Mouse (Mus musculus) megakaryocyte, embryonic 14.5 days (primary cell): ENCODE data around the gene Ccdc71l. TPM values are rescaled to one million over a fixed set of nuclear protein-coding genes. Genes with fewer than 3 reads are reported as not detected.

Experiments
- H3K27me3 ChIP-seq: replicated peaks from 2 replicates; pipeline ENCODE3; 2012; ENCODE audit warnings: inconsistent platforms
- H3K36me3 ChIP-seq: replicated peaks from 2 replicates; pipeline ENCODE3; 2012; ENCODE audit warnings: low read length, inconsistent platforms, mixed read lengths
- H3K4me1 ChIP-seq: 2 replicates; pipeline ENCODE4 v1.6.1; 2012; ENCODE audit warnings: inconsistent platforms
- H3K4me3 ChIP-seq: replicated peaks from 2 replicates; pipeline ENCODE3; 2012; ENCODE audit warnings: moderate library complexity, mild to moderate bottlenecking, inconsistent platforms
- H3K9me3 ChIP-seq: 2 replicates; pipeline ENCODE4 v1.6.1; 2012; ENCODE audit warnings: inconsistent platforms
- FLI1 ChIP-seq: IDR thresholded peaks from 2 replicates; pipeline ENCODE4 v1.6.1; 2012; ENCODE audit warnings: low read length, inconsistent platforms, mixed read lengths
- GATA1 ChIP-seq: IDR thresholded peaks from 3 replicates; pipeline ENCODE4 v1.6.1; 2012; ENCODE audit warnings: mixed read lengths, low read length, inconsistent platforms, borderline replicate concordance
- polyA plus RNA-seq: library from polyadenylated mRNA; stranded (reverse); fragments of >175 nt; gene quantifications from 2 replicates; pipeline ENCODE4 v1.2.3, GENCODE M21; 2012; ENCODE audit warnings: low replicate concordance; ENCODE audit not compliant: insufficient read depth

Gene Ccdc71l
- polyA plus RNA-seq: 13.4 and 23.2 TPM in 2 replicates

DNA sequence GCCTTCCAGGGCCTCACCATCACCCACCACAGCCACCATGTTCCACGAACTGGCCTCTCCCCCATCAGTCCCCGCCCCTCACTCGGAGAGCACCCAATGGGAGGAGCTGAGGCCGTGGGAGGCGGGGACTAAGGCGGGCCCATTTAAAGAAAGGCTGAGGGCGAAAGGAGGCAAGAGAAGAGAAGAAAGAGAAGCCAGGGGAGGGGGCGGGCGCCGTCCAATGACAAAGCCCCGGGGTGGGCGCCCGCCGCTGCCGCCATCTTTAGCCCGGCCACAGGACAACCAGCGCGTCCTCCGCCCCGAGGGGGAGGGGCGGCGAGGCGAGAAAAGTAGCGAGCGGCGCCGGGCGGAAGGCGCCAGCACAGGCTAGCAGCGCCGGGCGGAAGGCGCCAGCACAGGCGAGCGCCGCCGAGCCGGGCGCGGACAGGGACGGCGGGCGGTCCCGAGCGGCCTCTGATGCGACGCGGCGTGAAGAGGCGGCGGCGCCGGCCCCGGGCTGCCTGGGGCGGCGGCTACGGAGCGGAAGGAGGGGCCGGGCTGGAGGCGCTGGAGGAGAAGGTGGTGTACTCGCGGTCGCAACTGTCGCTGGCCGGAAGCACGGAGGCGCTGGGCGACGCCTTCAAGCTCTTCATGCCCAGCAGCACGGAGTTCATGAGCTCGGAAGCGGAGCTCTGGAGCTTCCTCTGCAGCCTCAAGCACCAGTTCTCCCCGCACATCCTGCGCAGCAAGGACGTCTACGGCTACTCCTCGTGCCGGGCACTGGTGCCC lies at the start of gene Ccdc71l:
TSS of gene Ccdc71l (plus strand) at position 177 of the 768 bp plus-strand sequence.
- TF ChIP-seq GATA1 (no peak), FLI1 (no peak)
- peaks cover 5% of the 10 kb centered on the region for H3K36me3 ChIP-seq
- H3K4me1 ChIP-seq: peaks cover 28% of the 10 kb centered on the region
- no peaks in the 10 kb centered on the region for H3K27me3 ChIP-seq
- no peaks in the 10 kb centered on the region for H3K9me3 ChIP-seq
- H3K4me3 ChIP-seq: peak within 1 kb of the TSS; percentile 98

DNA sequence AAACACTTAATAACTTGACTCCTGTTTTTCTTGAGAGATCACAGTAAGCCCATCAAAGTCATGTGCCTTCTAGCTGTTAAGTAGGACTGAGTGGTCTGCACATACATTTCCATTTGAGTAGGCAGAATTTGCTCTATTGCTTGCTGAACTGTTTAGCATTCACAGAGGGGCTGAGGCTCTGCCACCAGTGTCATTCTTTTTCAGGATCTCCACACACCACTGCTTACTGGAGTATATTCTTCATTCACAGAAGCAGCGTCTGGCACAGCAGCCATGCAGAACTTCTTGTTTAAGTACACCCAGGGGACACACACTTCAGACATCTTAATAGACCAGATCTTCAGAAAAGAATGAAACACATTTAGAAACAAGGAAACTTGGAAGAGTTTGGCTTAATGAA lies 39.4 kb upstream of the Ccdc71l start:
- no peak overlapping the region for H3K4me3 ChIP-seq
- no peaks in the 10 kb centered on the region for H3K36me3 ChIP-seq
- no peaks in the 10 kb centered on the region; the same call in 1 of the 2 replicates for H3K9me3 ChIP-seq
- no peak for TF ChIP-seq GATA1
- H3K4me1 ChIP-seq: peaks cover 13% of the 10 kb centered on the region
- no peaks in the 10 kb centered on the region for H3K27me3 ChIP-seq

DNA sequence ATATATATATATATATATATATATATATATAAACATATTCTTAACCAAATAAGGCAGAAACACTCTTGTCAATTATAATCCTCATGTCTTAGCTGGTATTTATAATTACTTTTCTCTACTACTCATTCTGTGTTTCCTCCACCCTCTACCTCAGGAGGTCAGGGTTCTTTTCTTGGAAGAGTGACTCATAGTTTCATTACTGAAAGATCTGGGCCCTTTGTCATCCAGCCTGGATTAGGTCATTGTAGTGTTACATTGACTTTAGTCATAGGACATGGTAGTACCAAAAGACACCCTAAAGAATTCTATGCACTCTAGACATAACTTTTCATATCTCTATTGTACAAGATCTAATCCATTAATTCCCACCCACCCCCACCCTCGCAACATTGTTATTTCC lies 35.0 kb upstream of the Ccdc71l start:
- Histone ChIP-seq H3K27me3 (no peaks in the 10 kb centered on the region), H3K4me1 (peaks cover 8% of the 10 kb centered on the region), H3K4me3 (no peak overlapping the region), H3K9me3 (no peaks in the 10 kb centered on the region), H3K36me3 (no peaks in the 10 kb centered on the region)
- TF ChIP-seq FLI1: no peak
- no peak for TF ChIP-seq GATA1

DNA sequence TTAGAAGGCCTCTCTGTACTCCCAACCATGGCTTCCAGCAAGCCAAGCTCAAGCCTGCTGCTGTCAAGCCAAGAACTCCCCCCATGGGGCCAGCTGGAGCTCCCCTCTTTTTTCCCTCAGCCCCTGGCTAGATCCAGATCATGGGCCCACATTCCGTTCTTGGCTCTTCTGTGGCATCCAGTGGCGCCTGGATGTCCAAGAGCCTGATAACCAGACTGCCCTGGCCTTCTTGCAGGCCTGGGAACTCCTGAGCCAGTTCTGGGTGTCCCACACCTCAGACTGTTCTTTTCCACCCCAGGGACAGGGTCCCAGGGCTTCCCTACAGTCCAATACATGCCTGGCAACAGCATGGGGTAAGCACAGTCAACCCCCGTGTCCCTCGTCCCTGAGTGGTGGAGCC lies 32.4 kb upstream of the Ccdc71l start:
- TF ChIP-seq FLI1 (no peak), GATA1 (no peak)
- no peaks in the 10 kb centered on the region for H3K4me1 ChIP-seq
- no peaks in the 10 kb centered on the region for H3K36me3 ChIP-seq
- peaks cover 1% of the 10 kb centered on the region for H3K27me3 ChIP-seq
- no peak overlapping the region for H3K4me3 ChIP-seq
- no peaks in the 10 kb centered on the region for H3K9me3 ChIP-seq

DNA sequence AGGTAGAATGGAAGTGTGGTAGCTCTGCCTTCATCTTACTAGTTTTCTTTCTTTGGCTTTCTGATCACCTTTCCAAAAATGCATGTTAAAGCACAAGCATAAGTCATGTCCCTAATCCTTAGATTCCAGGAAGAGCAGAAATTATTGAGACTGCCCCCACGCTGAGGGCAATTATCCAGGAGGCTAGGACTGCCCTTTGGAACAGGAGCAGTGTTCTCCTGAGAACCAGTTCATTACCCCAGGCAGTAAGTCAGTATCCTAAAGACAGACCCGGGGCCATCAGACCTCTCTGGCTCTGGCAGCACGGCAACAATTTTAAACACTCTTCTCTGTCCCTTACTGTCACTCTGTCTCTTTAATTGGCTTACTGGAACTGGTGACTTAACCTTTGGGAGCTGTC lies 30.0 kb upstream of the Ccdc71l start:
- Histone ChIP-seq H3K27me3 (peaks cover 1% of the 10 kb centered on the region), H3K4me1 (no peaks in the 10 kb centered on the region), H3K36me3 (no peaks in the 10 kb centered on the region), H3K4me3 (no peak overlapping the region), H3K9me3 (no peaks in the 10 kb centered on the region)
- TF ChIP-seq GATA1 (no peak), FLI1 (no peak)

DNA sequence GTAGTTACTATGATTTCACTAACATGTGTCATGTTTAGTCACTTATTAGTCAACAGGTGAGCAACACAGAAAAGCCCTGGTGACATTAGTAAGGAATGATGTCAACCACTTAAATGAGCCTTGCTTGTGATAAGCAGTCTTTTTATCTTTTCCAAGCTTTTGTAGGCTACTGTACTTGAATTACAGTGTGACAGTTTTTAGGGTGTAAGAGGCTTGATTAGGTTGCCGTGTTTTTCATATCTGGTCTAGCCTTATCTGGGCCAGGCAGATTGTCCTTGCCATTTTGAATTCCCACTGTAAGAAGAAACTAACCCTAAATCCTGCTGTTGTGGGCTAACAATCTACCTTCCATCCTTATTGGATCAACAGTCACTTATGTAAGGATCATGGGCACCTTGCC lies 26.6 kb upstream of the Ccdc71l start:
- Histone ChIP-seq H3K4me1 (no peaks in the 10 kb centered on the region), H3K27me3 (peaks cover 1% of the 10 kb centered on the region), H3K9me3 (peaks cover 6% of the 10 kb centered on the region), H3K36me3 (no peaks in the 10 kb centered on the region), H3K4me3 (no peak overlapping the region)
- no peak for TF ChIP-seq FLI1
- TF ChIP-seq GATA1: no peak

DNA sequence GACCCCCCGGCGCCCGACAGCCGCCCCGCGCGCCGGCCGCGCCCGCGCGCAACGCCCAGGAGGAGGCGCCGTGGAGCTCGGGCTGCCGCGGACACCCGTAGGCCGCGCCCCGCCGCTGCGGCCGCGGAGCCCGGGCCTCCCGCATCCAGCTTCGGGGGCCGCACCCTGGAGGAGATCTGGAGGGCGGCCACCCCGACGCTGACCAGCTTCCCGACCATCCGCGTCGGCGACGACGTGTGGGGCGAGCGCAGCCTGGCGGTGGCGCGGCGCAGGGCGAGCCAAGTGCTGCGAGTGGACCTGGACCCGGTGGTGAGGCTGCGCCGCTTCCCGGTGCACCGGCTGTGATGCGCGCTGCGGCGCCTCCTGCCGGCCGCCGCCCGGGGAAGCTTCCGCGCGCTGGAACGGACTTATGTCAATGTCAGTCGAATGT lies 807 bp downstream of the Ccdc71l start:
- Histone ChIP-seq H3K4me1 (peaks cover 28% of the 10 kb centered on the region), H3K36me3 (peaks cover 5% of the 10 kb centered on the region), H3K27me3 (no peaks in the 10 kb centered on the region), H3K9me3 (no peaks in the 10 kb centered on the region), H3K4me3 (peak overlapping the region; percentile 98)
- no peak for TF ChIP-seq FLI1

DNA sequence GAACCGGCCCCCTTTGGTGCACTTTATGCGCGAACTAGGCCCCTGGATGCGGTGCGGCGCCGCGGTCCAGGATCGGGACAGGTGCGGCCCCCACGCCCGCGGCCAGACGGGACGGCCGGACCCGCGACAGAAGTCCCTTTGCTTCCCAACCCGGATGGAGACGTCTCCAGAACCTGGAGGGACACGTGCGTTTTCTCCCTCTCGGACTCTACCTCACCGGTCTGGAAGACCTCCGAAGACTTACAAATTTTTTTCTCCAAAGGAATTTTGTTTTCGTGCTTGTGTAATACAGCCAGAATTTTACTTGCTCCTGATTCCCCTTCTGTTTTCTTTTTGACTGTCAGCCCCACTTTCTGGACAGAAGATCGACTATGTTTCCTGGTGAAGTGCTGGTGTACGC lies 1.2 kb downstream of the Ccdc71l start:
- Histone ChIP-seq H3K36me3 (peaks cover 5% of the 10 kb centered on the region), H3K9me3 (no peaks in the 10 kb centered on the region), H3K4me3 (peak overlapping the region; percentile 98), H3K27me3 (no peaks in the 10 kb centered on the region), H3K4me1 (peaks cover 28% of the 10 kb centered on the region)
- no peak for TF ChIP-seq FLI1
- no peak for TF ChIP-seq GATA1

DNA sequence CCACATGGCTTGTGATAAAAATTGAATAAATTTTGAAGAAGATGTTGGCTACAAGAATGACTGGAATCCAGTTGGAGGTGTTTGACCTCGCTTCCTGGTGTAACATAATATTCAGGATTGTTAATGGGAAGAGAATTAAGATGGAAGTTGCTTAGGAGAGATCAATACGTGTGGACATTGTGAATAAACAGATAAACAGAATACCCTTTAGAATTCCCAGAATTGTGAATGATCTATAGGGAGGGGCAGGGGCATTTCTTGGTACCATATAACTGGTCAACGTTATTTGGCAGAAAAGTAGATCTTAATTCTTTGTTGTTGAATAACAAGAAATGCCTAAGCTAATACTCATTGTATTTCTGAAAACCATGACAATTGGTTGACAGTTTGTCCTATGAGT lies 2.0 kb downstream of the Ccdc71l start:
- H3K4me1 ChIP-seq: peaks cover 28% of the 10 kb centered on the region
- TF ChIP-seq FLI1: no peak
- TF ChIP-seq GATA1: no peak
- H3K4me3 ChIP-seq: peak overlapping the region; percentile 98
- H3K9me3 ChIP-seq: no peaks in the 10 kb centered on the region
- peaks cover 5% of the 10 kb centered on the region for H3K36me3 ChIP-seq
- H3K27me3 ChIP-seq: no peaks in the 10 kb centered on the region

DNA sequence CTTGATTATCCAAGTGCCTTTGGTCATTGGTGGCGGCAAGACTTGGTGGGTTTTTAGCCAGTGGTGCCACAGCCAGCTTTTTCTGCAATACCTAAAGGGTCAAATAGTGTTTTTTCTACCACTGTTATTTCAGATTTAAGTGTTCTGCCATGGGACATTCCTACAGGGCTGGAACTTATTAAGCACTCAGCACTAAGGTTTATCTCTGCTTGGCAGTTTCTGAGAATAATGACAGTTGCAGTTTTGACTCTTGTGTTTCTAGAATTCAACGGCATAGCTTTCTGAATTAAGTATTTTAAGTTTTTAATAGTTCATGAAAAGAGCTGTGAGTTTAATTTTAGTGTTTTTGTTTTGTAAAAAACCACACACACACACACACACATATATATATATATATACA lies 2.5 kb downstream of the Ccdc71l start:
- TF ChIP-seq FLI1: no peak
- TF ChIP-seq GATA1: no peak
- Histone ChIP-seq H3K36me3 (peaks cover 5% of the 10 kb centered on the region), H3K4me1 (peaks cover 28% of the 10 kb centered on the region), H3K9me3 (no peaks in the 10 kb centered on the region), H3K27me3 (no peaks in the 10 kb centered on the region), H3K4me3 (peak overlapping the region; percentile 98)

DNA sequence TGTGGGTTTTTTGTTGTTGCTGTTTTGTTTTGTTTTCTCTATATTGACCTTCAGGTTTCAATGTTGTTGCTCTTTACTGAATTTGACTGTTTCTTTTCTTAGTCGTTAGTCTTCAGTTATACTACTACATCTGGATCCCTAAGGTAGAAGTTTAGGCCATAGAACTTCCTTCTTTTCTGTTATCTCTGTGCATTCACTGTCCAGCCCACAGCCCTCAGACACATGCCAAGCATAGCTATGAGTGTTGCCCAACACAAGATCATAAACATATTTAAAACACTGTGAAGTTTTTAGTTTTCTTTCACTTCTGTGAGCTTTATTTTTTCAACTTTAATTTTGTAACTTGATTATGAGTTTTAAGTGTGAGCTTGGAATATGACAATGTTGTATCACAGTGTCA lies 41.0 kb downstream of the Ccdc71l start:
- no peaks in the 10 kb centered on the region for H3K36me3 ChIP-seq
- H3K9me3 ChIP-seq: peaks cover 16% of the 10 kb centered on the region
- no peaks in the 10 kb centered on the region for H3K4me1 ChIP-seq
- H3K4me3 ChIP-seq: no peak overlapping the region
- no peaks in the 10 kb centered on the region for H3K27me3 ChIP-seq
- TF ChIP-seq FLI1 (no peak), GATA1 (no peak)
